Mouse (Mus musculus) stomach, postnatal 0 days (tissue): ENCODE measurements at regions not wholly inside any gene's neighbourhood (a gene's known extent, or its start where the extent isn't known, plus 50 kb on each side); places are given as distances from the start of the nearest gene placed in this dataset.

ENCODE experiments used
- ATAC-seq: fragments of 200-750 bp; cut with Nextera tagmentation; 2 replicates; pipeline ENCODE4 v1.8.0; 2017; ENCODE audit not compliant: low FRiP score, low TSS enrichment
- DNase-seq: peaks from one replicate; pipeline ENCODE4 v3.0.0-alpha.2; 2016; ENCODE audit warnings: low spot score
- H3K27ac ChIP-seq: fragments of 300-500 bp; sonication (generic); replicated peaks from 2 replicates; pipeline ENCODE4 v1.5.1; 2014; ENCODE audit warnings: mild to moderate bottlenecking, control low read depth
- H3K27me3 ChIP-seq: fragments of 300-500 bp; sonication (generic); 2 replicates; pipeline ENCODE4 v1.6.1; 2014; ENCODE audit warnings: low read length; ENCODE audit not compliant: control insufficient read depth, insufficient read depth
- H3K36me3 ChIP-seq: fragments of 300-500 bp; sonication (generic); 2 replicates; pipeline ENCODE4 v1.6.1; 2014; ENCODE audit warnings: low read length, mixed read lengths; ENCODE audit not compliant: control insufficient read depth, insufficient read depth
- H3K4me1 ChIP-seq: fragments of 300-500 bp; sonication (generic); replicated peaks from 2 replicates; pipeline ENCODE4 v1.6.1; 2014; ENCODE audit warnings: antibody characterized with exemption; ENCODE audit not compliant: control insufficient read depth, insufficient read depth
- H3K4me2 ChIP-seq: fragments of 300-500 bp; sonication (generic); replicated peaks from 2 replicates; pipeline ENCODE4 v1.6.1; 2014; ENCODE audit warnings: low read depth, mild to moderate bottlenecking, control low read depth, moderate library complexity
- H3K4me3 ChIP-seq: fragments of 300-500 bp; sonication (generic); 2 replicates; pipeline ENCODE4 v1.5.1; 2014; ENCODE audit warnings: low read depth, low read length, control low read depth
- H3K9ac ChIP-seq: fragments of 300-500 bp; sonication (generic); 2 replicates; pipeline ENCODE4 v1.6.1; 2014; ENCODE audit warnings: mild to moderate bottlenecking, low read length, control low read depth, mixed read lengths
- H3K9me3 ChIP-seq: fragments of 300-500 bp; sonication (generic); 2 replicates; pipeline ENCODE4 v1.6.1; 2016; ENCODE audit warnings: low read length; ENCODE audit not compliant: control insufficient read depth
- CTCF ChIP-seq: IDR thresholded peaks from 2 replicates; pipeline ENCODE4 v1.5.1; 2016; ENCODE audit warnings: antibody characterized with exemption, low read depth, mild to moderate bottlenecking, moderate library complexity
- EP300 ChIP-seq: optimal IDR thresholded peaks from 2 replicates; pipeline ENCODE3; 2016; ENCODE audit warnings: antibody characterized with exemption
- WGBS: fragments of 180-500 bp; shearing (Covaris S2); extraction: QIAGEN DNeasy Blood & Tissue Kit; methylation state at CpG from one replicate; pipeline ENCODE4 v1.1.7; 2014; 5-methylcytosine and 5-hydroxymethylcytosine counted together

- no peak for TF ChIP-seq EP300
- TF ChIP-seq CTCF, result no peak
- H3K9ac ChIP-seq, result no peak overlapping the region
- no peak overlapping the region for H3K27ac ChIP-seq
- H3K9me3 ChIP-seq, result no peaks in the 10 kb centered on the region
- H3K4me1 ChIP-seq, result no peaks in the 10 kb centered on the region
- H3K27me3 ChIP-seq, result no peaks in the 10 kb centered on the region
- 68% methylated on average over 4 of the region's 4 CpGs for WGBS
- no peak for DNase-seq
- no peak overlapping the region for H3K4me2 ChIP-seq
- H3K4me3 ChIP-seq, result no peak overlapping the region
- 0 out of 2 replicates have a peak, but pooled peaks have one; percentile 12 for ATAC-seq
- H3K36me3 ChIP-seq, result no peaks in the 10 kb centered on the region
Observed at GRCm38 (mm10) chr7:78995820-78996219, 57.5 kb upstream of the Acan start.
